Mouse (Mus musculus): Measurements from ENCODE around the gene Nckap5.

DNA sequence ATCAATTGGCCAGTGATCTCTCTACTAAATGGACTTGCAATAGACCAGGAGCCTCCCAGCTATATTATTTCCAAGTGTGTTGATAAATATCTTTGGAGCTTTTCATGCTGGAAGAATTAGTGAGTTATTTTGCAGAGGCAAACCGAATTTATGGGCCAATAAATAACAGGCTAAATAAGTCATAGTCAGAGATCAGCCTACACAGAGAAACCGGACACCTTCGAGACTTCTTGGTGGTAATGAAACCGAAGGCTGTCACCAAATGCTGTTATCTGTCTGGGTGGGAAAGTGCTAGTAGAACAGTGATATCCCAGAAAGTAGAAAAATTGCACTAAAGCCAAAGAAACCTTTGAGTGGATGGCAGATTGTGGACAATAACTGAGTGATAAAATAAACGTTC lies 213.6 kb downstream of the Nckap5 start:
- TF ChIP-seq POLR2A (IDR thresholded peaks at IDR 0.05; ENCODE audit: borderline replicate concordance, extremely low read depth, low read depth, low read length) (no peak), CTCF (IDR thresholded peaks at IDR 0.05; ENCODE audit: insufficient read depth, low read length) (no peak)
